Mouse (Mus musculus) stomach, adult 2 months (tissue): ENCODE measurements around the gene Sptbn2. TPM values are rescaled to one million over a fixed set of nuclear protein-coding genes. Genes with fewer than 3 reads are reported as not detected.

ENCODE experiments used
- polyA plus RNA-seq: library from polyadenylated mRNA; depleted of rRNA; stranded (reverse); fragments of >200 nt; gene quantifications from 2 replicates; pipeline ENCODE4 v1.2.3, GENCODE M21; 2012; rRNA removed

The Sptbn2 gene
- polyA plus RNA-seq: 2.7 and 2.8 TPM in 2 replicates

GRCm38 (mm10) chr19:4711098-4711600 lies at the start of gene Sptbn2:
Sptbn2 (plus strand) TSS chr19:4711167.

GRCm38 (mm10) chr19:4698205-4698677 lies 12.7 kb upstream of the Sptbn2 start, which contains the start of gene Gm960:
Gm960 (minus strand) TSS chr19:4698668.

GRCm38 (mm10) chr19:4756193-4756911 lies 45.4 kb downstream of the Sptbn2 start, which contains the start of gene Rbm4b:
Rbm4b (plus strand) TSS chr19:4756497.

GRCm38 (mm10) chr19:4793831-4794422 lies 83.0 kb downstream of the Sptbn2 start, which contains the start of gene Rbm4:
Rbm4 (minus strand) TSS chr19:4793901.

Other genes starting within 250 kb of the Sptbn2 start
- gene Syt12, start 233.7 kb upstream of the Sptbn2 start, polyA plus RNA-seq: 2.2 and 5.5 TPM in 2 replicates
- 1.00 and 1.3 TPM in 2 replicates for gene 2010003K11Rik, start 212.6 kb upstream of the Sptbn2 start, polyA plus RNA-seq
- gene Pcx, start 200.7 kb upstream of the Sptbn2 start, polyA plus RNA-seq: 40.8 and 40.9 TPM in 2 replicates
- gene Lrfn4, start 95.5 kb upstream of the Sptbn2 start, polyA plus RNA-seq: 22.4 and 32.7 TPM in 2 replicates
- 65.3 and 76.9 TPM in 2 replicates for gene Rce1, start 85.5 kb upstream of the Sptbn2 start, polyA plus RNA-seq
- 0.28 TPM in 1 of 2 replicates, not detected in the other for gene Gm960, start 12.5 kb upstream of the Sptbn2 start, polyA plus RNA-seq
- gene Rbm4b, start 45.3 kb downstream of the Sptbn2 start, polyA plus RNA-seq: 1.8 and 1.9 TPM in 2 replicates
- gene Rbm4, start 82.7 kb downstream of the Sptbn2 start, polyA plus RNA-seq: 7.1 and 8.2 TPM in 2 replicates
- gene Gm21992, start 100.4 kb downstream of the Sptbn2 start, polyA plus RNA-seq: 10.9 and 14.2 TPM in 2 replicates
- gene Rbm14, start 100.5 kb downstream of the Sptbn2 start, polyA plus RNA-seq: 32.4 and 33.3 TPM in 2 replicates
- gene Ccs, start 128.2 kb downstream of the Sptbn2 start, polyA plus RNA-seq: 23.8 and 24.3 TPM in 2 replicates
- 0.02 TPM in 1 of 2 replicates, not detected in the other for gene Ccdc87, start 128.2 kb downstream of the Sptbn2 start, polyA plus RNA-seq
- 45.7 and 55.3 TPM in 2 replicates for gene Ctsf, start 144.0 kb downstream of the Sptbn2 start, polyA plus RNA-seq
- gene Actn3, start 166.7 kb downstream of the Sptbn2 start, polyA plus RNA-seq: 1.5 and 5.9 TPM in 2 replicates
- gene Zdhhc24, start 167.5 kb downstream of the Sptbn2 start, polyA plus RNA-seq: 12.6 and 15.1 TPM in 2 replicates
- gene Bbs1, start 195.5 kb downstream of the Sptbn2 start, polyA plus RNA-seq: 1.3 and 1.4 TPM in 2 replicates
- 105 and 113 TPM in 2 replicates for gene Dpp3, start 217.1 kb downstream of the Sptbn2 start, polyA plus RNA-seq
- gene Peli3, start 232.0 kb downstream of the Sptbn2 start, polyA plus RNA-seq: 2.4 and 2.7 TPM in 2 replicates